Comparison of ENCODE assay signal across 8 mouse cellular contexts in genomic region chr8:71272286-71273150, GRCm38 (mm10). TPM values are rescaled to one million over a fixed set of nuclear protein-coding genes. Genes with fewer than 3 reads are reported as not detected.
DNase-seq lines count a peak whose midpoint lies in the region; ATAC-seq lines count a peak whose summit lies in the region.

TSS of gene Myo9b (plus strand) at chr8:71272714.
TSS of gene Haus8 (minus strand) at chr8:71272934.

- intact Hi-C loops in gastrocnemius, postnatal 14 days (cut with DNase I; ENCODE audit: low total_unique reads), result loop anchor here (5.0 kb wide), 1 partner anchor 55 kb away; no protein-coding TSS in a partner anchor
- intact Hi-C loops in left cerebral cortex, postnatal 10 days (cut with DNase I), result no loop called here

- peak; percentile 97 for ATAC-seq in inflammation-experienced regulatory T-cells, adult 6 months
- peak; percentile 95 for ATAC-seq in megakaryocyte-erythroid progenitor cell, adult 5-6 weeks (replicated peaks; ENCODE audit: low FRiP score, low TSS enrichment, poor library complexity, severe bottlenecking)

- DNase-seq in adrenal gland, adult (ENCODE audit: inconsistent age in 2 of 2, low spot score in 1 of 2), result peak; percentile 98 to 99
- peak; percentile 99 for DNase-seq in embryo, embryonic 10.5 days (ENCODE audit: low spot score)
- DNase-seq in gastrocnemius, postnatal 14 days, result peak; percentile 96
- DNase-seq in left cerebral cortex, postnatal 10 days (ENCODE audit: extremely low spot score in 1 of 2, low spot score in 2 of 2), result peak; percentile 95 to 97
- peak; percentile 98 for DNase-seq in right cerebral cortex, postnatal 25 days
- DNase-seq in urinary bladder, postnatal 4 days (ENCODE audit: low spot score in 2 of 2), result peak; percentile 97

RNA-seq across cellular contexts. Expression of gene Myo9b, which starts in this region (rescaled TPM):
- total RNA-seq in gastrocnemius, postnatal 14 days (2021), result 10 to 100 TPM; 12.7 to 15.0 TPM
- polyA plus RNA-seq in inflammation-experienced regulatory T-cells, adult 6 months (2017; shearing (Covaris generic)), result 10 to 100 TPM; 18.3 to 20.4 (median 19.4) TPM
- 10 to 100 TPM; 30.5 to 30.6 TPM for total RNA-seq in left cerebral cortex, postnatal 10 days (2021)
- 32.9 and 33.2 TPM in 2 replicates for total RNA-seq in megakaryocyte-erythroid progenitor cell, adult 5-6 weeks (2014; fragmentation: Nextera tagmentation)
- total RNA-seq in megakaryocyte-erythroid progenitor cell, adult 5-6 weeks (2017), result 17.6 and 20.4 TPM in 2 replicates

RNA-seq across cellular contexts. Expression of gene Haus8, which starts in this region (rescaled TPM):
- 1 to 10 TPM; 6.4 to 8.2 TPM for total RNA-seq in gastrocnemius, postnatal 14 days (2021)
- polyA plus RNA-seq in inflammation-experienced regulatory T-cells, adult 6 months (2017; shearing (Covaris generic)), result 10 to 100 TPM; 26.5 to 53.0 (median 32.5) TPM
- 10 to 100 TPM; 14.5 to 19.6 TPM for total RNA-seq in left cerebral cortex, postnatal 10 days (2021)
- 22.9 and 30.6 TPM in 2 replicates for total RNA-seq in megakaryocyte-erythroid progenitor cell, adult 5-6 weeks (2014; fragmentation: Nextera tagmentation)
- 44.1 and 47.5 TPM in 2 replicates for total RNA-seq in megakaryocyte-erythroid progenitor cell, adult 5-6 weeks (2017)

Comparison
In these comparisons a context has a peak if more than half of its experiments do, and no peak if none do; other contexts are left out.
1. Peak in every context shown above with its lines: DNase-seq and ATAC-seq.